Mouse (Mus musculus) myocyte (in vitro differentiated cells): ENCODE measurements around the gene Colca2.

Experiments
- CEBPB ChIP-seq: IDR thresholded peaks from 2 replicates; pipeline ENCODE4 v1.6.1; 2011; ENCODE audit warnings: mild to moderate bottlenecking, moderate library complexity; ENCODE audit not compliant: poor library complexity, insufficient read depth, severe bottlenecking
- E2F4 ChIP-seq: IDR thresholded peaks from one replicate; pipeline ENCODE4 v1.6.1; 2011; ENCODE audit warnings: mild to moderate bottlenecking, control low read depth, moderate library complexity; ENCODE audit not compliant: insufficient read depth
- MAX ChIP-seq: IDR thresholded peaks from one replicate; pipeline ENCODE4 v1.6.1; 2011; ENCODE audit warnings: low read depth, mild to moderate bottlenecking, control low read depth
- MYOD1 ChIP-seq, 3 experiments: IDR thresholded peaks; one replicate each; pipeline ENCODE4 v1.6.1; 2011; ENCODE audit warnings: control low read depth in 2 of 3, low read depth in 2 of 3, mild to moderate bottlenecking in 2 of 3, moderate library complexity in 1 of 3; ENCODE audit not compliant: insufficient read length in 2 of 3, control insufficient read depth in 1 of 3
- MYOG ChIP-seq, 3 experiments: IDR thresholded peaks; one replicate each; pipeline ENCODE4 v1.6.1; 2011; ENCODE audit warnings: control low read depth in 2 of 3, low read depth in 2 of 3, mild to moderate bottlenecking in 2 of 3; ENCODE audit not compliant: insufficient read length in 2 of 3, control insufficient read depth in 1 of 3, insufficient read depth in 1 of 3
- POLR2A ChIP-seq: IDR thresholded peaks from one replicate; pipeline ENCODE4 v1.6.1; 2011; ENCODE audit warnings: low read depth, mild to moderate bottlenecking, control low read depth, moderate library complexity; ENCODE audit not compliant: insufficient read length
- POLR2AphosphoS2 ChIP-seq: IDR thresholded peaks from one replicate; pipeline ENCODE4 v1.6.1; 2011; ENCODE audit warnings: low read depth, control low read depth; ENCODE audit not compliant: insufficient read length
- SRF ChIP-seq: IDR thresholded peaks from one replicate; pipeline ENCODE4 v1.6.1; 2011; ENCODE audit warnings: low read depth; ENCODE audit not compliant: control insufficient read depth, insufficient read length
- TCF12 ChIP-seq: IDR thresholded peaks from one replicate; pipeline ENCODE4 v1.6.1; 2011; ENCODE audit warnings: mild to moderate bottlenecking, control low read depth; ENCODE audit not compliant: poor library complexity, insufficient read depth, severe bottlenecking
- USF1 ChIP-seq: IDR thresholded peaks from one replicate; pipeline ENCODE4 v1.6.1; 2011; ENCODE audit warnings: low read depth, mild to moderate bottlenecking, control low read depth, moderate library complexity

GRCm38 (mm10) chr9:51238741-51239385 is 39.5 kb downstream of the Colca2 start:
- TF ChIP-seq CEBPB, result no peak
- peak in 2 of 3 experiments; percentile 11 to 63 for TF ChIP-seq MYOG (IDR thresholded peaks at IDR 0.05; ENCODE audit: control insufficient read depth in 1 of 3, insufficient read depth in 1 of 3, insufficient read length in 2 of 3, low read depth in 2 of 3)
- no peak for TF ChIP-seq MAX
- TF ChIP-seq MYOD1 (IDR thresholded peaks at IDR 0.05; ENCODE audit: control insufficient read depth in 1 of 3, insufficient read length in 2 of 3, low read depth in 2 of 3), result peak in 2 of 3 experiments; percentile 61 to 80
- no peak for TF ChIP-seq POLR2AphosphoS2
- no peak for TF ChIP-seq POLR2A
- TF ChIP-seq E2F4, result no peak
- TF ChIP-seq SRF, result no peak
- no peak for TF ChIP-seq TCF12
- peak; percentile 20 for TF ChIP-seq USF1
